In the genomic region with DNA sequence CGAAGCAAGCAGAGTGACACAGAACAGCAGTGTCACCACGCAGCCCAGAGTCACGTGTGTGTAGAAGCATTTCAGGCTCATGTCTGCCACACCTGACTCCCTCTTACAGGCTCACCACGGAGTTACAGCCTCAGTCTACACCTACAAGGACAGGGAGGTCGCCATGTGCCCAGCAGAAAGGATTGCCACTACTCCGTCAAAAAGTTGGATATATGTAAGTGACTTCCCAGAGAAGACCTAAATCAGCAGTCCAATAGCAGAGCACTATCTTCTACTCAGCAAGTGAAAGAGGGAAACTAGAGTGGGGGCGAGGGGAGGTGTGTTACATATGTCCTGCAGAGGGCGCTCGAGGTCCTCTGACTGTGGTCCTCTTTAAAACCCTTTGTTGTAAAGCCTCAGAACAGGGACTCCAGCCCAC, we compare ENCODE assay signal across 8 mouse cellular contexts. TPM values are rescaled to one million over a fixed set of nuclear protein-coding genes. Genes with fewer than 3 reads are reported as not detected.
DNase-seq lines count a peak whose midpoint lies in the region; ATAC-seq and TF ChIP-seq lines count a peak whose summit lies in the region.

No protein-coding gene starts in this region.

- H3K36me3 ChIP-seq in midbrain, embryonic 10.5 days = peaks cover 2% of the 10 kb centered on the region; the same call in 1 of the 2 replicates
- no peaks in the 10 kb centered on the region for H3K36me3 ChIP-seq in midbrain, embryonic 16.5 days (ENCODE audit: control insufficient read depth, insufficient read depth, low read length)
- H3K36me3 ChIP-seq in heart, embryonic 14.5 days (ENCODE audit: control insufficient read depth, insufficient read depth, low read length) = 0 out of 2 replicates have a peak, but pooled peaks cover under 1% of the 10 kb centered on the region
- H3K36me3 ChIP-seq in limb, embryonic 14.5 days (ENCODE audit: control insufficient read depth, insufficient read depth, low read length) = no peaks in the 10 kb centered on the region

- no peaks in the 10 kb centered on the region for H3K9me3 ChIP-seq in midbrain, embryonic 10.5 days (replicated peaks)
- H3K9me3 ChIP-seq in midbrain, embryonic 16.5 days (replicated peaks; ENCODE audit: control insufficient read depth, low read length, poor library complexity, severe bottlenecking) = no peaks in the 10 kb centered on the region
- H3K9me3 ChIP-seq in heart, embryonic 14.5 days (ENCODE audit: control insufficient read depth, low read length) = no peaks in the 10 kb centered on the region
- H3K9me3 ChIP-seq in limb, embryonic 14.5 days (ENCODE audit: control insufficient read depth, low read length) = no peaks in the 10 kb centered on the region

- H3K4me3 ChIP-seq in midbrain, embryonic 10.5 days = no peak overlapping the region
- H3K4me3 ChIP-seq in midbrain, embryonic 16.5 days (ENCODE audit: low read depth, low read length) = no peak overlapping the region
- no peak overlapping the region; a peak in 1 of 4 replicates for H3K4me3 ChIP-seq in heart, embryonic 14.5 days (ENCODE audit: control insufficient read depth in 1 of 2, insufficient read depth in 1 of 2, low read depth in 1 of 2, low read length in 2 of 2)
- H3K4me3 ChIP-seq in limb, embryonic 14.5 days (replicated peaks; ENCODE audit: low read length) = no peak overlapping the region

- H3K9ac ChIP-seq in midbrain, embryonic 16.5 days (ENCODE audit: low read depth, low read length) = no peak overlapping the region
- H3K9ac ChIP-seq in heart, embryonic 14.5 days (ENCODE audit: low read length) = no peak overlapping the region
- no peak overlapping the region for H3K9ac ChIP-seq in limb, embryonic 14.5 days (ENCODE audit: low read depth, low read length, severe bottlenecking)

- peaks cover 54% of the 10 kb centered on the region for H3K4me1 ChIP-seq in midbrain, embryonic 10.5 days
- H3K4me1 ChIP-seq in midbrain, embryonic 16.5 days (ENCODE audit: control insufficient read depth, insufficient read depth, low read length) = peaks cover 17% of the 10 kb centered on the region
- peaks cover 0 to 8% of the 10 kb centered on the region in 2 experiments; a peak in 2 of 4 replicates for H3K4me1 ChIP-seq in heart, embryonic 14.5 days (ENCODE audit: control insufficient read depth in 2 of 2, insufficient read depth in 2 of 2, low read length in 2 of 2)
- H3K4me1 ChIP-seq in limb, embryonic 14.5 days (ENCODE audit: control insufficient read depth, insufficient read depth, low read length) = peaks cover 11% of the 10 kb centered on the region; the same call in 1 of the 2 replicates

- no peak for ATAC-seq in midbrain, embryonic 16.5 days
- ATAC-seq in heart, embryonic 14.5 days (ENCODE audit: insufficient number of reproducible peaks, insufficient read depth, low FRiP score, low read depth) = no peak
- no peak for ATAC-seq in limb, embryonic 14.5 days (ENCODE audit: low FRiP score, low read depth)

- no peak for TF ChIP-seq POLR2A in limb, embryonic 14.5 days (IDR thresholded peaks at IDR 0.05; ENCODE audit: borderline replicate concordance, extremely low read depth, insufficient read depth, insufficient read length)

- 13% methylated on average over 9 of the region's 9 CpGs for WGBS in midbrain, embryonic 10.5 days
- WGBS in midbrain, embryonic 16.5 days = 19% methylated on average over 9 of the region's 9 CpGs
- WGBS in heart, embryonic 14.5 days = 6% methylated on average over 9 of the region's 9 CpGs
- 16% methylated on average over 9 of the region's 9 CpGs for WGBS in limb, embryonic 14.5 days

- peak overlapping the region; percentile 63 for H3K27ac ChIP-seq in midbrain, embryonic 10.5 days (replicated peaks)
- H3K27ac ChIP-seq in midbrain, embryonic 16.5 days (ENCODE audit: low read length) = no peak overlapping the region
- no peak overlapping the region for H3K27ac ChIP-seq in heart, embryonic 14.5 days (replicated peaks in 1 of 2; ENCODE audit: control insufficient read depth in 1 of 2, insufficient read depth in 1 of 2, low read depth in 2 of 2, low read length in 2 of 2)
- no peak overlapping the region for H3K27ac ChIP-seq in limb, embryonic 14.5 days (replicated peaks; ENCODE audit: low read depth, low read length)

- H3K4me2 ChIP-seq in midbrain, embryonic 16.5 days (ENCODE audit: low read length) = no peak overlapping the region
- H3K4me2 ChIP-seq in heart, embryonic 14.5 days (ENCODE audit: low read length) = peak overlapping the region; percentile 41
- H3K4me2 ChIP-seq in limb, embryonic 14.5 days (replicated peaks; ENCODE audit: low read depth, low read length, severe bottlenecking) = no peak overlapping the region

- peak; percentile 78 for DNase-seq in midbrain, embryonic 10.5 days (ENCODE audit: low spot score)
- peak; percentile 93 for DNase-seq in NIH3T3 (ENCODE audit: low read depth)
- peak; percentile 42 for DNase-seq in cerebellum, adult 9-10 months
- DNase-seq in limb, embryonic 14.5 days (ENCODE audit: low spot score) = peak; percentile 91
- DNase-seq in retina, embryonic 14.5 days (ENCODE audit: low spot score) = peak; percentile 97
- DNase-seq in urinary bladder, postnatal 10 days (ENCODE audit: low spot score) = no peak

- no peaks in the 10 kb centered on the region for H3K27me3 ChIP-seq in midbrain, embryonic 10.5 days (ENCODE audit: low read depth, poor library complexity, severe bottlenecking)
- no peaks in the 10 kb centered on the region for H3K27me3 ChIP-seq in midbrain, embryonic 16.5 days (ENCODE audit: control insufficient read depth, insufficient read depth, low read depth, low read length)
- no peaks in the 10 kb centered on the region for H3K27me3 ChIP-seq in heart, embryonic 14.5 days (ENCODE audit: control insufficient read depth, insufficient read depth, low read length)
- no peaks in the 10 kb centered on the region for H3K27me3 ChIP-seq in limb, embryonic 14.5 days (ENCODE audit: control insufficient read depth, insufficient read depth, low read length)

RNA-seq across cellular contexts. Expression of gene Wdr61, which starts 2.0 kb away (rescaled TPM):
- 168 and 188 TPM in 2 replicates for polyA plus RNA-seq in midbrain, embryonic 10.5 days (2016; fragmentation: Nextera tagmentation; extraction: Ambion mirVana)
- 90.0 and 91.9 TPM in 2 replicates for polyA plus RNA-seq in midbrain, embryonic 16.5 days (2015; fragmentation: Nextera tagmentation; extraction: Ambion mirVana)
- 103 and 105 TPM in 2 replicates for polyA plus RNA-seq in heart, embryonic 14.5 days (2014; fragmentation: Nextera tagmentation; extraction: Ambion mirVana)
- polyA plus RNA-seq in limb, embryonic 14.5 days (2012; rRNA removed) = 96.1 and 105 TPM in 2 replicates
- 159 and 161 TPM in 2 replicates for polyA plus RNA-seq in limb, embryonic 14.5 days (2014; fragmentation: Nextera tagmentation; extraction: Ambion mirVana)

RNA-seq across cellular contexts. Expression of gene Crabp1, which starts 28.3 kb away (rescaled TPM):
- polyA plus RNA-seq in midbrain, embryonic 10.5 days (2016; fragmentation: Nextera tagmentation; extraction: Ambion mirVana) = 1,146 and 1,287 TPM in 2 replicates
- polyA plus RNA-seq in midbrain, embryonic 16.5 days (2015; fragmentation: Nextera tagmentation; extraction: Ambion mirVana) = 19.3 TPM in 2 replicates
- polyA plus RNA-seq in heart, embryonic 14.5 days (2014; fragmentation: Nextera tagmentation; extraction: Ambion mirVana) = 7.0 and 13.8 TPM in 2 replicates
- 635 and 800 TPM in 2 replicates for polyA plus RNA-seq in limb, embryonic 14.5 days (2012; rRNA removed)
- polyA plus RNA-seq in limb, embryonic 14.5 days (2014; fragmentation: Nextera tagmentation; extraction: Ambion mirVana) = 716 and 755 TPM in 2 replicates

RNA-seq across cellular contexts. Expression of gene Dnaja4, which starts 37.6 kb away (rescaled TPM):
- polyA plus RNA-seq in midbrain, embryonic 10.5 days (2016; fragmentation: Nextera tagmentation; extraction: Ambion mirVana) = 3.1 and 3.2 TPM in 2 replicates
- 7.4 and 8.4 TPM in 2 replicates for polyA plus RNA-seq in midbrain, embryonic 16.5 days (2015; fragmentation: Nextera tagmentation; extraction: Ambion mirVana)
- 29.0 and 30.1 TPM in 2 replicates for polyA plus RNA-seq in heart, embryonic 14.5 days (2014; fragmentation: Nextera tagmentation; extraction: Ambion mirVana)
- 12.0 and 12.1 TPM in 2 replicates for polyA plus RNA-seq in limb, embryonic 14.5 days (2012; rRNA removed)
- polyA plus RNA-seq in limb, embryonic 14.5 days (2014; fragmentation: Nextera tagmentation; extraction: Ambion mirVana) = 11.2 and 13.0 TPM in 2 replicates

Comparison
In these comparisons a context has a peak if more than half of its experiments do, and no peak if none do; other contexts are left out.
1. RNA of gene Crabp1, which starts 28.3 kb away (polyA plus RNA-seq): 1,146 to 1,287 TPM in midbrain, embryonic 10.5 days and 635 to 800 TPM in limb, embryonic 14.5 days; 19.3 TPM in midbrain, embryonic 16.5 days and 7.0 to 13.8 TPM in heart, embryonic 14.5 days; every median in the first group is over 10 times any median in the second.